Mouse (Mus musculus) lung, adult 2 months (tissue): Measurements from ENCODE around the gene Akr1c12. TPM values are rescaled to one million over a fixed set of nuclear protein-coding genes. Genes with fewer than 3 reads are reported as not detected.
"Not testable (repeated sequence)": the region's sequence is repeated elsewhere in the genome, so short reads cannot be mapped to it uniquely, and the experiment has no call there.

Source experiments
- DNase-seq: peaks from one replicate; pipeline ENCODE4 v3.0.0; 2022
- H3K4me1 ChIP-seq: fragments of 200-500 bp; 2 replicates; pipeline ENCODE4 v1.6.1; 2011; ENCODE audit warnings: low read length; ENCODE audit not compliant: control insufficient read depth, insufficient read depth
- H3K4me3 ChIP-seq: fragments of 200-500 bp; replicated peaks from 2 replicates; pipeline ENCODE3; 2011; ENCODE audit warnings: low read depth, mild to moderate bottlenecking, control low read depth, low read length; ENCODE audit errors: extremely low read depth
- CTCF ChIP-seq: fragments of 200-500 bp; IDR thresholded peaks from 2 replicates; pipeline ENCODE4 v1.5.1; 2011; ENCODE audit warnings: mild to moderate bottlenecking, low read length, control low read depth; ENCODE audit not compliant: insufficient read depth
- POLR2A ChIP-seq: fragments of 200-500 bp; IDR thresholded peaks from 2 replicates; pipeline ENCODE4 v1.6.1; 2011; ENCODE audit warnings: low read depth, mild to moderate bottlenecking, control low read depth, low read length, borderline replicate concordance; ENCODE audit errors: extremely low read depth
- WGBS: fragments of 180-500 bp; shearing (Covaris S2); methylation state at CpG from one replicate; pipeline ENCODE4 v1.1.7; 2018; 5-methylcytosine and 5-hydroxymethylcytosine counted together
- polyA plus RNA-seq: library from polyadenylated mRNA; depleted of rRNA; stranded (reverse); fragments of >200 nt; gene quantifications from 2 replicates; pipeline ENCODE4 v1.2.3, GENCODE M21; 2012; rRNA removed

Akr1c12 gene
- polyA plus RNA-seq, 1 experiment: 0.12 TPM

DNA sequence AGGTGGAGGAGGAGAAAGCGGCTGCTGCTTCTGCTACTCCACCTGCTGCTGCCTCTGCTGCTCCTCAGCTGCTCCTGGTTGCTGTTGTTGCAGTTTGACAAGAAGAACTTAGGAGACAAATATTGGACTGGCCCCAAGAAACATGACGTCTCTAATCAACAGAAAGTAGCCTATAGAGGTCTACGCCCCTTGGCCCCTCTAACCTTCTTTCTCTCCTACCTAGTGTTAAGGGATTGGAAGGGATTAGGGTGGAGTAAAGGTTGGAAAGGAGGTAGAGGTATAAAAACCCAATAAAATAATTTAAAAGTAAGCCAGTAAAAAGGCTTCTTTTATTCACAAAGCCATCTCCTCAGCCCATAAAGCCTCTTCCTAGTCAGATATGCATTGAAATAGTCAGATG, 14.6 kb downstream of the Akr1c12 start:
- TF ChIP-seq POLR2A (no peak), CTCF (no peak)
- Histone ChIP-seq H3K4me3 (no peak overlapping the region), H3K4me1 (no peaks in the 10 kb centered on the region)
- 76% methylated on average over 3 of the region's 3 CpGs for WGBS
- DNase-seq: no peak

DNA sequence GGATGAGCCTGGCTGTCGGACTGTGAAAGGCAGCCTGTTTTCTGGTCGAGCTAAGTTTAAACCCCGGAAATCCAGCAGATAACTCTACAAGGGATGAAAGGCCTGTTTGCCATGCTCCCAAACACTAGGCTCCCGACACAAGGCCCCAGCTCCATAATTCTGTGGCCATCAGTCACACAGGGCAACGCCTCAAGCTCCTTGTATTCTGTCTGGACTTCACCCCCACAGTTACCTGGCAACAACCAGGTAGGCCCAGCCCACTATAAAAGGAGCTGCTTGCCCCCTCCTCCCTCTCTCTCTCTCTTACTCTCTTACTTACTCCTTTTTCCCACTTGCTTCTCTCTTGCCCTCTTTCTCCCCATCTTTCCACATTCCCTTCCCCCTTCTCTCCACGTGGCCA, 21.9 kb downstream of the Akr1c12 start:
- 71% methylated on average over 6 of the region's 6 CpGs for WGBS
- no peak for DNase-seq
- no peak overlapping the region for H3K4me3 ChIP-seq
- TF ChIP-seq POLR2A: no peak
- no peak for TF ChIP-seq CTCF
- H3K4me1 ChIP-seq: no peaks in the 10 kb centered on the region

DNA sequence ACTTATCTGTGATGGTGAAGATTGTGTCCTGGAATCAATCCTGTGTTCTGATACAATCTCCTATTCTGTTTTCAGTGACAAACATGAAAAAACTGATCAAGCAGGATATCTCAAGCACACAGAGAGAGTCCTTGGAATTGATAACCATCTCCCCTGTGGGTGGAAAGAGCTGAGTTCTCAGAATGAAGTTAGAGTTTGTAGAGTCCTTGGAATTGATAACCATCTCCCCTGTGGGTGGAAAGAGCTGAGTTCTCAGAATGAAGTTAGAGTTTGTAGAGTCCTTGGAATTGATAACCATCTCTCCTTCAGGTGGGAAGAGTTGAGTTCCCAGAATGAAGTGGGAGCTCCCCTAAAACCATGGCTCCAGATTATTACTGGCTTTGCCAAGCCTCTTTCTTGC, 22.3 kb downstream of the Akr1c12 start:
- H3K4me1 ChIP-seq, DNase-seq: not testable (repeated sequence)

DNA sequence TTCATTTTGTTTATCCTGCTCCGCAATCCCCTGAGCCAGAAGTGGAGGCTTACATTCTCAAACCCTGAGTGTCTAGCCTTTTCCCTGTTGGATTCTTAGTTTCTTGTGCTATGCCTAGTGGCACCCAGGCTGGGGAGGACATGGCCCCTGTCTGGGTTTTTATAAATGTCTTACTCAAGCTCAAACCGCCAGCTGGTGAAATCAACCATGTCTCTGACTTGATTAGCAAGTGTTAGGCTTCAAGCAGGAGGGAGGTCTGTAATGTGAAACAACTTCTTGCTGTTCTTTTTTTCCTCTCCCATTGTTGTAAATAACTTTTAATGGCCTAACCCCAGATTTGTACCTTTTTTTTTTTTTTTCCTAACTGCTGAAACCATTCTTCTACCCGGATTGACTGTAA, 29.9 kb downstream of the Akr1c12 start:
- H3K4me3 ChIP-seq: no peak overlapping the region
- WGBS: 78% methylated on average over 3 of the region's 3 CpGs
- TF ChIP-seq POLR2A (no peak), CTCF (no peak)

More for the DNA sequence above, 22.3 kb downstream of the Akr1c12 start:
- H3K4me3 ChIP-seq: not testable (repeated sequence)

DNA sequence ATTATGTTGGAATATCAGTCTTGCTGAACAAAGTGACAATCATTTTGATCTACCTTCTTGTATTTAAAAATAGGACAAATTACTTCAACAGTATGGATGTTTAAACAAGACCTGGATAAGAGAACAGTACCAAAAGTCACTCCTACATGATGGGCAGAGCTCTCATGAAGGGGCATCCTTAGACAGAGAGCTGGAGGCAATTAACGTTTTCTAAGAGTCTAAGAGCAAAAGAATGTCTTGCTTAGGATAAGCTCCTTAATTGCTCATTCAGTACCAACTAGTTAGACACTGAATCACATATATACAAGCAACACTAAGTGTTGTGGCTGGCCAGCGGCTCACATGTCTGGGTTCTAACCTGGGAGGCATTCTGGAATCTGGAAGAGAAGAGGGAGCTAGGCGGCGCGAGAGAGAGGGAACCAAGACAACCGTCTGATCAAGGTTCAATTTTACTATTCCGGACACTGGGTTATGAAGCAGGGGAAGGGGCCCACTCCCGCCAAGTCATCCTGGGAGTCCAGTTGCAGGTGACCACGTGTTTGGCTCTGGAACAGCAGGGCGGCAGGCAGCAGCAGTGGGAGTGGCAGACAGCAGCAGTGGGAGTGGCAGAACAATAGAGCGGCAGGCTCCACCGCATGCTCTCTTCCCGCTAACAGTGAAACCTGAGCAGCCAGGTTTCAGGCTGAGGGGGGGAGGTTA, 34.2 kb downstream of the Akr1c12 start:
- TF ChIP-seq CTCF: no peak
- no peak for TF ChIP-seq POLR2A
- no peaks in the 10 kb centered on the region for H3K4me1 ChIP-seq
- WGBS: 10% methylated on average over 13 of the region's 13 CpGs
- peak; percentile 26 for DNase-seq
- H3K4me3 ChIP-seq: no peak overlapping the region

More for the DNA sequence above, 29.9 kb downstream of the Akr1c12 start:
- DNase-seq: no peak
- no peaks in the 10 kb centered on the region for H3K4me1 ChIP-seq

DNA sequence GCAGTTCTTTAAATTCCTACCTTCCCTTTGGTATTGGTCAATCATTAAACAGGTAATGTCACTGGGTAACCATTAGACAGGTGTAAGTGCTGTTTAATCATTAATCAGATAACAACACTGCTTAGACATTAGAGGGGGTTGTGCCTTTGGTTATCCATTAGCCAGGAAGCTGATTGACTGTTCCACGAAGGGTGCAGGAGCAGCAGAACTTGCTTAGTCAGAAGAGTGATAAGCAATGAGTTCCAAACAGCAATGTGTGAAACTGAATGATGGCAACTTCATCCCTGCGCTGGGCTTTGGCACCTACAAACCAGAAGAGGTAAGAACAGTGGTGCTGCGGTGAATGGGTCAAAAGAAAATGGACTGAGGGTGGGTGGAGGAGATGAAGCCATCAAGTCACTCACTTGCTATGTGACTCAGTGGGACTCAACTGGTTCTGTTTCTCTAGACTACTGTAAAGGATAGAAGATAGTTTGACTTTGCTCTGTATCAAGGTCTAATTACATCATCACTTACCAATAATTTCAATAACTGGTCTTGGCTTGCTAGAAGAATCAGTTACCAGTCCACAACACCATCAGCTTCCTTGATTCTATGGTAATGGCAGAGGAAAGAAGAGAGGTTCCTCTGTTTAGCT, 45.6 kb downstream of the Akr1c12 start:
- Histone ChIP-seq H3K4me3 (no peak overlapping the region), H3K4me1 (no peaks in the 10 kb centered on the region)
- DNase-seq: no peak
- TF ChIP-seq CTCF (no peak), POLR2A (no peak)
- 53% methylated on average over 3 of the region's 3 CpGs for WGBS

DNA sequence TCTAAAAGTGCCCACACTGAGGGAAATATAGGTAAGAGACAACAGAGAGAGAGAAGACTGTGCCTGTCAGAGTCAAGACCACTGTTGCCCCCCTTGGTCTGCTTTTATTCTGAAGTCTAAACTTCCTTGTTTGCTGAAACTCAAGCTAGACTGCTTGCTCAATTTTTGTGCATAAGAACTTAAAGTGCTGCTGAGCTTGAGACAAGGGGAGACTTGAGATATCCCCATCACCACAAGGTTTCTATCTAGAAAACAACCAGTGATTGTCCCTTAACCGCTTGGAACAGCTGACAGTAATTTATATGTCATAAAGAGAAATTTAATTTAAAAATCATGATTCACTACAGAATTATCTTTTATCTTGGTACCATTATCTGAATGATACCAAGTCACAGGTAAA, 46.1 kb downstream of the Akr1c12 start:
- no peak for DNase-seq
- 69% methylated on average over 1 of the region's 1 CpGs for WGBS
- Histone ChIP-seq H3K4me1 (no peaks in the 10 kb centered on the region), H3K4me3 (no peak overlapping the region)
- no peak for TF ChIP-seq POLR2A
- no peak for TF ChIP-seq CTCF

DNA sequence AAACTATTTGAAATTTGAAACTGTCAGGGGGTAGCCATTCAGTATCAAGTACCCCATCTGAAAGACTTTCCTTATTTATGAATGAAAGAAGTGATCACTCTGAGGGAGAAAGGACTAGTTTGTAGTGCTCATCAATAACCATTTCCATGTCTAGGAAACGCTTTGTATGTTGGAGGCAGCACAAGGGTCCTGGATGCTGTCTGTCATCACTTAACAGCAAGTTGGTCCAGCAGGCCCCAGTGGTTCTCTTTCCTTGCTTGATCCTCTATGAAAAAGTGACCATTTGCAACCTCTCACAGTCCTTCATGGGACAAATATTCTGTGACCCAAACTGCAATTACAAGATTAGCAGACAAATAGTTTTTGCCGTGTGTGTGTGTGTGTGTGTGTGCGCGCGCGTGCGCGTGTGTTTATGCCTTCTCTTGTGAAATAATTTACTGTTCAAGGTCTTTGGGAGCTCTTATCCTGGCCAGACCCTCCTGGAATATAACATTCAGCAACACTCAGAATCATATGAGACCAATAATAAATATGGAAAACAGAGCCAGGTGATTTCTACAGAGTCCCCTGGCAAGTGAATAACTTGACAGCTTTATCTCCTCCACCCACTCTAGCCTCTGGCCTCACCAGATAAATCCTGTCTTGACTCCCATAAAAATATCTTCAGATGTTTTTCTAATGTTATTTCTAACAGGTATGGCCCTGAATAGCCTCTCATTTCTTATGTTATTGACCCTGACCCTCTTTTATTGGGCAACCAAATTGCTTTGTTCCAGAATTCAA, 48.2 kb downstream of the Akr1c12 start:
- WGBS: 84% methylated on average over 8 of the region's 8 CpGs

DNA sequence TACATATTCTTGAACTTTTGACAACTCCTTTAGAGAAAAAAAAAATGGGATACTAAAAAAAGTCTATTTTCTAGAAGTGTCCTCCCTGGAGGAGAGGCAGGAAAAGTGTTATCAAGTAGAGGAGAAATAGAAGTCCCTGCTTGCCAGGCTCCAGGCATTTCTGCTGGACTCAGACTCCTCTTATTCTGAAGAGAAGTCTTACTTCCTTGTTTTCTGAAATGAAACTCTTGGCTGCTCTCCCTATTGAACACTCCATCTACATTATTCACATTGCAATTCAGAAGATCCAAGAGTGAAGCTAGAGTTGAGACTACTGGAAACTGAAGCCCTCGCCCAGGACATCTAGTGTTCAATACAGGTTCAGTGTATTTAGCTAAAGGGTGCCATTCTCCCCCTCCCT, 50.8 kb downstream of the Akr1c12 start, which contains the start of gene Akr1c19:
Gene Akr1c19 (plus strand): TSS at position 260 of the 400 bp plus-strand sequence.
- WGBS: 45% methylated on average over 1 of the region's 1 CpGs
- Histone ChIP-seq H3K4me1 (no peaks in the 10 kb centered on the region), H3K4me3 (no peak within 1 kb of the TSS)
- TF ChIP-seq POLR2A: no peak
- TF ChIP-seq CTCF: no peak
- DNase-seq: no peak

More for the DNA sequence above, 48.2 kb downstream of the Akr1c12 start:
- DNase-seq: no peak
- no peaks in the 10 kb centered on the region for H3K4me1 ChIP-seq
- no peak overlapping the region for H3K4me3 ChIP-seq
- TF ChIP-seq CTCF (no peak), POLR2A (no peak)

Other genes with a start within 250 kb of the Akr1c12 start
- gene Akr1c14, start 230.4 kb downstream of the Akr1c12 start, polyA plus RNA-seq: 6.8 and 13.4 TPM in 2 replicates
- 0.38 TPM in 1 of 2 replicates, not detected in the other for gene Akr1c18, start 128.8 kb downstream of the Akr1c12 start, polyA plus RNA-seq
- gene Akr1c13, start 88.3 kb downstream of the Akr1c12 start, polyA plus RNA-seq: 1.7 and 2.9 TPM in 2 replicates
- gene Akr1c19, start 50.7 kb downstream of the Akr1c12 start, polyA plus RNA-seq: 1.2 and 1.3 TPM in 2 replicates
- 0.08 TPM in 1 of 2 replicates, not detected in the other for gene Akr1c6, start 154.9 kb upstream of the Akr1c12 start, polyA plus RNA-seq
- not detected in 2 replicates for gene Akr1c20, start 243.9 kb upstream of the Akr1c12 start, polyA plus RNA-seq